Mouse (Mus musculus) liver, embryonic 16.5 days (tissue): ENCODE measurements around the gene Acoxl. TPM values are rescaled to one million over a fixed set of nuclear protein-coding genes. Genes with fewer than 3 reads are reported as not detected.

Experiments
- microRNA-seq: library from miRNA; unstranded; fragments of <30 nt; microRNA quantifications from one replicate; pipeline ENCODE4, GENCODE M21; 2016
- polyA plus RNA-seq: library from polyadenylated mRNA; unstranded; fragments of >200 nt; fragmentation: Nextera tagmentation; extraction: Ambion mirVana; gene quantifications from 2 replicates; pipeline ENCODE4 v1.2.1, GENCODE M21; 2015

Gene Acoxl
- polyA plus RNA-seq, 1 experiment from 2014 or later = 0.05 TPM

Small RNA genes within 50 kb of the gene (microRNA-seq; reads per million reads assigned to microRNA genes)
- not detected for gene Gm22411

Other genes with a start within 250 kb of the Acoxl start
- not detected in 2 replicates for gene Mal, start 182.2 kb upstream of the Acoxl start, polyA plus RNA-seq
- 0.07 and 0.25 TPM in 2 replicates for gene Mall, start 108.9 kb upstream of the Acoxl start, polyA plus RNA-seq
- 3.0 and 3.4 TPM in 2 replicates for gene Nphp1, start 50.0 kb upstream of the Acoxl start, polyA plus RNA-seq
- gene Mtln, start 46.4 kb upstream of the Acoxl start, polyA plus RNA-seq = 12.7 and 16.3 TPM in 2 replicates
- 28.9 and 29.7 TPM in 2 replicates for gene Bub1, start 7.0 kb upstream of the Acoxl start, polyA plus RNA-seq